ENCODE assay signal across 13 mouse cellular contexts in the genomic region with DNA sequence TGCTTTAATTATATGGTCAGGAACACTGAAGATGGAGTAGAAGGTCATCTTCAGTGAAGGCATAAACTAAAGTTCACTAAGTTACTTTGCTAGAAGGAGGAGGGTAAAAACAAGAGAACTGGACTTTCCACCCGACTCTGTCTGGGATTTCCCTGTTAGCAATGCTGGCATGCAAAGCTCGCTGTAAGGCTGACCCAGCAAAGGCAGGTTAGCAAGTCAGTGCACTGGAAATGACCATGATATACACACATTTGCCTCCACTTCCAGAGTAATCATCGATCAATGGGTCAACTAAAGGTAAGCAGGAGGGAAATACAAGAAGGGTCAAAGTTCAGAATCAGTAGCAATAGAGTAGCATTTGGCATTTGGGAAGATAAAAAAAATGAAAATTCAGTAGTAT.
"Had no signal": no experiment of that assay in that cellular context is flagged by ENCODE, and none has a peak within 500 bp of the region (broad histone marks: within the 10 kb centered on the region; RNA-seq: fewer than 3 reads in every experiment).

No protein-coding gene starts in this region.

- H3K27me3 ChIP-seq: hindbrain, embryonic 15.5 days; midbrain, embryonic 15.5 days; neural tube, embryonic 12.5 days had no signal

- H3K4me1 ChIP-seq: limb, embryonic 10.5 days had no signal

- H3K9ac ChIP-seq: hindbrain, embryonic 15.5 days; liver, embryonic 14.5 days; lung, embryonic 14.5 days; midbrain, embryonic 15.5 days; neural tube, embryonic 12.5 days had no signal

- ATAC-seq: midbrain, embryonic 15.5 days had no signal

- H3K9me3 ChIP-seq: hindbrain, embryonic 15.5 days; limb, embryonic 10.5 days; megakaryocyte, embryonic 14.5 days; midbrain, embryonic 15.5 days; neural tube, embryonic 12.5 days had no signal

- DNase-seq: lung, embryonic 14.5 days; lung, postnatal 10 days; thymus, postnatal 4 days had no signal

- H3K4me2 ChIP-seq: hindbrain, embryonic 15.5 days; lung, embryonic 14.5 days; midbrain, embryonic 11.5 days; midbrain, embryonic 15.5 days; neural tube, embryonic 12.5 days had no signal

- H3K27ac ChIP-seq: hindbrain, embryonic 15.5 days; left cerebral cortex, adult 2 months; limb, embryonic 10.5 days; liver, embryonic 14.5 days; macrophage; midbrain, embryonic 15.5 days; neural tube, embryonic 12.5 days; stomach, postnatal 0 days had no signal

- H3K4me3 ChIP-seq: hindbrain, embryonic 15.5 days; left cerebral cortex, adult 2 months; limb, embryonic 10.5 days; megakaryocyte, embryonic 14.5 days; midbrain, embryonic 15.5 days; neural tube, embryonic 12.5 days had no signal
